Mouse (Mus musculus) spleen, adult 10 weeks (tissue): ENCODE results near the gene Cul9. TPM values are rescaled to one million over a fixed set of nuclear protein-coding genes. Genes with fewer than 3 reads are reported as not detected.

Source experiments
- polyA plus RNA-seq: library from polyadenylated mRNA; stranded (reverse); fragments of 350-450 nt; fragmentation: Illumina TruSeq; extraction: RNeasy Lipid Tissue Mini Kit (QIAGEN cat#74804); gene quantifications from one replicate; pipeline ENCODE4 v1.2.3, GENCODE M21; 2015; ENCODE audit warnings: low replicate concordance; ENCODE audit not compliant: insufficient read depth

Cul9 gene
- polyA plus RNA-seq = 7.8 TPM

DNA sequence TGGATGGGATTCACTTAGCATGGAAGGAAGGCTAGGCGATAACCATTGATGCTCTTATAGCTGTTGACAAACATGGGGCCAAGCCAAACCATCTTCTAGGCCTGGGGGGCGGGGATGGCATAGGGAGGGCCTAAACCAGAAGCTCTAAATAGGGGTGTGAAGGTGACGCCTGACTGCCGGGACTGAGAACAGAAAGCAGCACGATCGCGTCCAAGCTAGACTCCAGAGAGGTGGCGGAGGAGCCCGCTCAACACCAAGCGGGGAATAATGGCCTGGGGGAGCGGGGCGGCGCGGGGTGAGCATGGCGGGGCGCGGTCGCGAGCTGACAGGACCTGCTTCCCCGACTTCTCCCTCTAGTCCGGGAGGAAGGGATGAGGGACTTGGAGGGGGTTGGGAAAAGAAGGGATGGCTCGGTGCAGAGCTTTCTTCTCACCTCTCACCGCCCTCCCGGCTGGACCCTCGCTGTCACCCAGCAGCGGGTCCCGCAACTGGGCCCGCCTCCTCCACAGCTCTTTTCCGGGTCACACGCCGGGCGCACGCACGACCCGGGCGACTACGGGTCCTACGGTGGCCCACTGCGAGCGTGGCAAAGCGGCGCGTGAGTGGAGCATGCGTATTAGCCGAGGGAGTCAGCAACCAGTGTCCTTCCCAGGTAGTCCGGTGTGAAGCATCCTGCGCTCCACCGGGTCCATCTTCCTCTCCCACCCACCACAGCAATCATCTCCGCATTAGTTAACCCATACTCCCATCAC, at the start of gene Cul9:
Cul9 (minus strand) TSS at position 576 of the 752 bp plus-strand sequence.

DNA sequence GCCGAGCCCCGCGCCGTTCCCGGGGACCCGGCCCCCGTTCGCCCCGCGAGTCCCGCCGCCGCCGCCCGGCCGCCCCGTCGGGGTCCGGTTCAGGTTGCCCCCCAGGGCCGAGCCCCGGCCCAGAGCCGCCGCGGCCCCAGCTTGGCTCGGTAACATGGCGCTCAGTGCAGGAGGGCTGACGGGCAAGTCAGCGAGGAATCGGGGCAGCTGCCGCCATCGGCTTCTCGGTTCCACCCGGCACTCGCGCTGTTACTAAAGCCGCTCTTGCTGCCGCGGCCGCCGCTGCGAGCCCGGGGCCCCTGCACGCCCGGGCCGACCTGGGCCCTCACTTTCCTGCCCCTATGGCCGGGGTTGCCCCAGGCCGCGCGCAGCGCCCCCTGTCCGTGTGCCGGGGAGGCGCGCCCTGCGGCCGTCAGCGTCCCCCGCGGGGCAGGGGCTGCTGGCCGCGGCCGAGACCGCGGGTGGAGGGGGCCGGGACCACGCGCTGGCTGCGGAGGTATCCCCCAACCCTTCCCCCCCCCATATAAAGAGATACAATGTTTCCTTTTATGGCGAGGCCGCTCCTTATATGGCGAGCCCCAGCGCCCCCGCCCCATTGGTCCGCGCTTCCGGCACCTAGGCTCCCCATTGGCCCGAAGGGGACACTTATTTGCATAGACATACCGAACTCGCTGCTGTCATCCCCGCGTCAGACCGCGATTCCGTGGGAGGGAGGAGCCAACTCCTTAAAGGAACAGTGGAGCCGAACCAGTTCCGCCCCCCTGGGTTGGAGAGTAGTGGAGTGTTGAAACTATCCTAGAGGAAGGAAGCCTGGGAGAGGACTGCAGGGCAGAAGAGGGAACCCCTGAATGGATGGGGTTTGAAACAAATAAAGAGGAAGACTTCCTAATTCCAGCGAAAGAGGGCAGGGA, 9.7 kb upstream of the Cul9 start, which contains the start of gene Srf:
Srf (minus strand) TSS at position 503 of the 911 bp plus-strand sequence.

DNA sequence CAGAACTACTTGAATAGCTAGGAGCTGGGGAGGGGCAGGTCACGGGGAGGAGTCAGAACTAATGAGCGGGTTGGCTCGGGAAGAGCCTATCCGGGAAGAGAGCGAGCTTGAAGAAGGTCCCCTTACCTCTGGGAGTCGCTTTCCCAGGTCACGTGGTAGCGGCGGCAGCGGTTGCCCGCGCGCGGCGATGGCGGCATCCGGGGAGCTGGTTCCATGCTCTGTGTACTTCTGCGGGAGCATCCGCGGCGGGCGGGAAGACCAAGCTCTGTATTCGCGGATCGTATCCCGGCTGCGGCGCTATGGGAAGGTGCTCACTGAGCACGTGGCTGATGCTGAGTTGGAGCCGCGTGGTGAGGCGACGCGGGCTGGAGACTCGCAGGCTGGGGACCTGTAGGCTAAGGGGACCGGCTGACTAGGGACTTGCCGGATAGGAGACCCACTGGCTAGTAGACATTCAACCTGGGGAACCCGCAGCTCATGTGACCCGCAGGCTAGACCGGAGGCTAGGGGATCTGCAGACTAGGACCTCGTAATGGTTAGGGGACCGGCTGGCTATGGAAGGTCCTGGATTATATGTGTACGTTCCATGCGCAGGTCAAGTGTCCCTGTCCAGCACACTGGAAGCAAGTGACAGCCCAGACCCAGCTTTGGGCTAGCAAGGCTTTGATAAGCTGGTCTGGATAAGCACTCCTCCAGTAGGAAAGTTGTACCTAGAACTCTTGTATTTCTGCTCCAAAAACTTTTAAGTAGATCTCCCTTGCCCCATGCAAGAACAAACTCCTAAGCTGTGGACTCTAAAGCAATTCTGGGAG, 49.4 kb downstream of the Cul9 start, which contains the start of gene Dnph1:
Dnph1 (plus strand) TSS at position 89 of the 812 bp plus-strand sequence.

DNA sequence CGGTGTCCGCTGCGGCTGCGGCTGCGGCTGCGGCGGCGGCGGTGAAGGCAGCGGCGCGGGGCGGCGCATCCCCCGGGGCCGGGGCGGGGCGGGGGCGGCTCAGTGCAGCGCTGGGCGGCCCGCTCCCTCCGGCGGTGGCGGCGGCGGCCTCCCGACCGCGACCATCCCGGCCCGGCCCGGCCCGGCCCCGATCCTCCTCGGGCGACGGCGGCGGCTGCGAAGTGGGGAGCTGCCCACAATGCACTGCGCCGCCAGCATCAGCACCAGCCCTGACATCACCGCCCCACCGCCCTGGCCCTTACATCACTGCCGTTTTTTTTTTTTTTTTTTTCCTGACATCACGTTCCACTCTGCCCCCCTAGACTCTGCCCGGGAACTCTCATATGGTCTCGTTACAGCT, 58.8 kb downstream of the Cul9 start, which contains the start of gene Ttbk1:
Ttbk1 (minus strand) TSS at position 245 of the 400 bp plus-strand sequence.

Other genes with a start within 250 kb of the Cul9 start
- gene Dlk2, start 249.0 kb downstream of the Cul9 start, polyA plus RNA-seq = not detected
- 4.7 TPM for gene Abcc10, start 218.0 kb downstream of the Cul9 start, polyA plus RNA-seq
- 169 TPM for gene Zfp318, start 162.7 kb downstream of the Cul9 start, polyA plus RNA-seq
- gene Crip3, start 117.5 kb downstream of the Cul9 start, polyA plus RNA-seq = 9.2 TPM
- not detected for gene Slc22a7, start 107.9 kb downstream of the Cul9 start, polyA plus RNA-seq
- gene Ttbk1, start 58.7 kb downstream of the Cul9 start, polyA plus RNA-seq = 0.75 TPM
- 1.6 TPM for gene Dnph1, start 49.7 kb downstream of the Cul9 start, polyA plus RNA-seq
- 9.6 TPM for gene Srf, start 9.8 kb upstream of the Cul9 start, polyA plus RNA-seq
- 2.3 TPM for gene Ptk7, start 83.1 kb upstream of the Cul9 start, polyA plus RNA-seq
- 5.2 TPM for gene Klc4, start 99.6 kb upstream of the Cul9 start, polyA plus RNA-seq
- gene Mrpl2, start 99.8 kb upstream of the Cul9 start, polyA plus RNA-seq = 16.5 TPM
- gene Cul7, start 103.9 kb upstream of the Cul9 start, polyA plus RNA-seq = 2.9 TPM
- 14.0 TPM for gene Rrp36, start 128.0 kb upstream of the Cul9 start, polyA plus RNA-seq
- 41.4 TPM for gene Mea1, start 132.4 kb upstream of the Cul9 start, polyA plus RNA-seq
- 35.6 TPM for gene Klhdc3, start 134.5 kb upstream of the Cul9 start, polyA plus RNA-seq
- gene Ppp2r5d, start 158.7 kb upstream of the Cul9 start, polyA plus RNA-seq = 26.7 TPM
- 6.5 TPM for gene Pex6, start 165.1 kb upstream of the Cul9 start, polyA plus RNA-seq
- 0.36 TPM for gene Gnmt, start 182.8 kb upstream of the Cul9 start, polyA plus RNA-seq
- gene Cnpy3, start 205.8 kb upstream of the Cul9 start, polyA plus RNA-seq = 59.2 TPM
- gene Ptcra, start 217.3 kb upstream of the Cul9 start, polyA plus RNA-seq = not detected
- gene 2310039H08Rik, start 226.2 kb upstream of the Cul9 start, polyA plus RNA-seq = 6.3 TPM
- 104 TPM for gene Rpl7l1, start 236.3 kb upstream of the Cul9 start, polyA plus RNA-seq